Comparison of ENCODE assay signal across 8 mouse cellular contexts in the genomic region with DNA sequence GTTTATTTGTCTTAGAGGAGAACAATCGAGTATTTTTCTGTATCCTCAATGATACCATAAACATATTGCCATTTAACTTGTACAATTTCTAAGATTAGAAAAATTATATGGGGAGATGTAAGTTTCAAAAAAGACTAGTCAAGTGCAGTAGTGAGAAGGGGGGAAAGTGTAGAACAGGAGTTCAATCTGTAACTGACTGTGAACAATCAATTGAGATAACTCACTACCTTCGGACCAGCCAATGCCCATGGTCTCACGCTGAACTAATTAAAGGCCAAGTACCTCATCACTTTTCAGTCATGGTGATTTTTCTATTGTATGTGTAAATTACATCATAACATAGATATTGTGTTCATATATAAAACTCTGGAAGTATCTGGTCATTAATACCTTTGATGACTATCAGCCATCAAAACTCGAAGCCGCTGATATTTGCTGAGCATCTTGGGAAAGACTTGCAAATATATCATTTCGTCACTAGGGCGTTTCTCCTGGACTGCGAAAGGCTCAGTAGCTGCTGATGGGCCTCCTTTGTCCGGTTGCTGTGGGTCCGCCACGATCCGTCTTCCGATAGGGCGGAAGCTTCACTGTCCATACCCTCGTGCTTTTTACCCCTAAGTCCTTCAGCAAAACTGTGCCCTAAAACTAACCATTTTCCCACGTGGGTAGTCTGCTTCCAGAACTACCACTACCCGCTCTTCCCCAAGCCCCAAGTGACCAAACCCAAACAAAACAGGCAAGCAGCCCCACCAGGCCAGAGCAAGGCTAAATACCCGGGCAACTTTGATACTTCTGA. TPM values are rescaled to one million over a fixed set of nuclear protein-coding genes. Genes with fewer than 3 reads are reported as not detected.
A peak's percentile ranks its signal among the peaks of the same experiment; 100 is the strongest.
DNase-seq lines count a peak whose midpoint lies in the region; ATAC-seq and TF ChIP-seq lines count a peak whose summit lies in the region.

No protein-coding gene starts in this region.

- H3K4me1 ChIP-seq in forebrain, embryonic 11.5 days (replicated peaks; ENCODE audit: control insufficient read depth, insufficient read depth, low read length) = no peaks in the 10 kb centered on the region
- H3K4me1 ChIP-seq in heart, embryonic 16.5 days (ENCODE audit: control insufficient read depth, insufficient read depth, low read length) = peaks cover 5% of the 10 kb centered on the region; the same call in 1 of the 2 replicates
- H3K4me1 ChIP-seq in liver, embryonic 14.5 days (replicated peaks; ENCODE audit: control insufficient read depth in 2 of 2, insufficient read depth in 2 of 2, low read length in 1 of 2) = peaks cover 5 to 9% of the 10 kb centered on the region in 2 experiments
- H3K4me1 ChIP-seq in stomach, embryonic 15.5 days = 0 out of 2 replicates have a peak, but pooled peaks cover 3% of the 10 kb centered on the region

- H3K9me3 ChIP-seq in forebrain, embryonic 11.5 days (ENCODE audit: control insufficient read depth, low read length) = no peaks in the 10 kb centered on the region
- H3K9me3 ChIP-seq in heart, embryonic 16.5 days (replicated peaks; ENCODE audit: control insufficient read depth, low read length) = no peaks in the 10 kb centered on the region
- no peaks in the 10 kb centered on the region for H3K9me3 ChIP-seq in liver, embryonic 14.5 days (ENCODE audit: control insufficient read depth, low read length)
- H3K9me3 ChIP-seq in stomach, embryonic 15.5 days = no peaks in the 10 kb centered on the region

- peak overlapping the region; percentile 40 for H3K4me3 ChIP-seq in forebrain, embryonic 11.5 days (ENCODE audit: low read depth, low read length)
- peak overlapping the region; percentile 62 for H3K4me3 ChIP-seq in heart, embryonic 16.5 days (ENCODE audit: low read length)
- H3K4me3 ChIP-seq in liver, embryonic 14.5 days (ENCODE audit: insufficient read depth in 1 of 2, low read depth in 2 of 2, low read length in 2 of 2) = peak overlapping the region; percentile 62 to 79
- peak overlapping the region; percentile 52 for H3K4me3 ChIP-seq in stomach, embryonic 15.5 days (replicated peaks)

- no peaks in the 10 kb centered on the region for H3K27me3 ChIP-seq in forebrain, embryonic 11.5 days (ENCODE audit: control insufficient read depth, insufficient read depth, low read length)
- no peaks in the 10 kb centered on the region for H3K27me3 ChIP-seq in heart, embryonic 16.5 days (ENCODE audit: control insufficient read depth, insufficient read depth, low read length)
- no peaks in the 10 kb centered on the region for H3K27me3 ChIP-seq in liver, embryonic 14.5 days (ENCODE audit: control insufficient read depth, insufficient read depth, low read length)
- H3K27me3 ChIP-seq in stomach, embryonic 15.5 days (replicated peaks) = no peaks in the 10 kb centered on the region

- peak overlapping the region; percentile 55 for H3K4me2 ChIP-seq in forebrain, embryonic 11.5 days (ENCODE audit: low read depth, low read length, severe bottlenecking)
- peak overlapping the region; percentile 79 for H3K4me2 ChIP-seq in heart, embryonic 16.5 days (ENCODE audit: low read depth, low read length)
- peak overlapping the region; percentile 83 for H3K4me2 ChIP-seq in liver, embryonic 14.5 days (ENCODE audit: low read depth)
- H3K4me2 ChIP-seq in stomach, embryonic 15.5 days = peak overlapping the region; percentile 66

- peak overlapping the region; percentile 81 for H3K9ac ChIP-seq in forebrain, embryonic 11.5 days (ENCODE audit: low read length)
- H3K9ac ChIP-seq in heart, embryonic 16.5 days (ENCODE audit: low read length) = peak overlapping the region; percentile 77
- H3K9ac ChIP-seq in liver, embryonic 14.5 days (replicated peaks) = peak overlapping the region; percentile 79
- H3K9ac ChIP-seq in stomach, embryonic 15.5 days = peak overlapping the region; percentile 48

- peak; percentile 95 for ATAC-seq in forebrain, embryonic 11.5 days (replicated peaks; ENCODE audit: low FRiP score)
- peak; percentile 87 for ATAC-seq in heart, embryonic 16.5 days (replicated peaks; ENCODE audit: extremely low read depth, insufficient read depth, low FRiP score)
- peak; percentile 87 for ATAC-seq in liver, embryonic 14.5 days (ENCODE audit: insufficient read depth)
- ATAC-seq in stomach, embryonic 15.5 days (ENCODE audit: insufficient read depth, low FRiP score, low read depth) = peak; percentile 92

- WGBS in forebrain, embryonic 11.5 days = 2% methylated on average over 18 of the region's 18 CpGs
- 1% methylated on average over 18 of the region's 18 CpGs for WGBS in heart, embryonic 16.5 days
- under 1% methylated on average over 18 of the region's 18 CpGs for WGBS in liver, embryonic 14.5 days (ENCODE audit: insufficient replicate concordance)
- 1% methylated on average over 18 of the region's 18 CpGs for WGBS in stomach, embryonic 15.5 days

- peak; percentile 73 to 76 for DNase-seq in CD8-positive naive resting alpha-beta T cell, adult 2 months (ENCODE audit: low read depth in 2 of 2, low spot score in 2 of 2)
- peak; percentile 71 for DNase-seq in c-Kit-positive CD71-positive TER-119-negative erythroid progenitor cells, embryonic 14.5 days (ENCODE audit: low read depth)
- peak; percentile 86 for DNase-seq in forebrain, embryonic 11.5 days (ENCODE audit: low spot score)
- peak; percentile 83 to 92 for DNase-seq in kidney, postnatal 25 days
- DNase-seq in liver, embryonic 14.5 days (ENCODE audit: low read depth in 3 of 3, low spot score in 3 of 3) = peak; percentile 67 to 75 (median 68)
- DNase-seq in neural tube, embryonic 10.5 days (ENCODE audit: extremely low spot score, low spot score) = peak; percentile 74

- peak overlapping the region; percentile 90 for H3K27ac ChIP-seq in forebrain, embryonic 11.5 days (ENCODE audit: low read depth, low read length)
- peak overlapping the region; percentile 89 for H3K27ac ChIP-seq in heart, embryonic 16.5 days (ENCODE audit: low read length)
- H3K27ac ChIP-seq in liver, embryonic 14.5 days = peak overlapping the region; percentile 84
- peak overlapping the region; percentile 95 for H3K27ac ChIP-seq in stomach, embryonic 15.5 days

- no peak for TF ChIP-seq CTCF in liver, embryonic 14.5 days (IDR thresholded peaks at IDR 0.05; ENCODE audit: low read depth)

- H3K36me3 ChIP-seq in forebrain, embryonic 11.5 days (ENCODE audit: control insufficient read depth, insufficient read depth, low read length) = no peaks in the 10 kb centered on the region
- no peaks in the 10 kb centered on the region for H3K36me3 ChIP-seq in heart, embryonic 16.5 days (ENCODE audit: control insufficient read depth, insufficient read depth)
- H3K36me3 ChIP-seq in liver, embryonic 14.5 days (replicated peaks; ENCODE audit: control insufficient read depth, insufficient read depth, low read depth) = no peaks in the 10 kb centered on the region
- H3K36me3 ChIP-seq in stomach, embryonic 15.5 days = no peaks in the 10 kb centered on the region

- TF ChIP-seq EP300 in liver, embryonic 14.5 days (IDR thresholded peaks at IDR 0.05; ENCODE audit: low read depth) = no peak

RNA-seq across cellular contexts. Expression of a gene that starts 25.1 kb away (rescaled TPM):
- 252 and 255 TPM in 2 replicates for polyA plus RNA-seq in forebrain, embryonic 11.5 days (2014; fragmentation: Nextera tagmentation; extraction: Ambion mirVana)
- polyA plus RNA-seq in heart, embryonic 16.5 days (2015; fragmentation: Nextera tagmentation; extraction: Ambion mirVana) = 139 and 153 TPM in 2 replicates
- polyA plus RNA-seq in liver, embryonic 14.5 days (2012; rRNA removed) = 27.5 and 42.4 TPM in 2 replicates
- 86.1 and 90.4 TPM in 2 replicates for polyA plus RNA-seq in liver, embryonic 14.5 days (2014; fragmentation: Nextera tagmentation; extraction: Ambion mirVana)
- polyA plus RNA-seq in stomach, embryonic 15.5 days (2015; fragmentation: Nextera tagmentation; extraction: Ambion mirVana) = 280 and 318 TPM in 2 replicates

RNA-seq across cellular contexts. Expression of a gene that starts 42.5 kb away (rescaled TPM):
- 7.3 and 7.6 TPM in 2 replicates for polyA plus RNA-seq in forebrain, embryonic 11.5 days (2014; fragmentation: Nextera tagmentation; extraction: Ambion mirVana)
- 1.5 and 1.7 TPM in 2 replicates for polyA plus RNA-seq in heart, embryonic 16.5 days (2015; fragmentation: Nextera tagmentation; extraction: Ambion mirVana)
- 0.17 and 0.19 TPM in 2 replicates for polyA plus RNA-seq in liver, embryonic 14.5 days (2012; rRNA removed)
- 0.24 and 0.39 TPM in 2 replicates for polyA plus RNA-seq in liver, embryonic 14.5 days (2014; fragmentation: Nextera tagmentation; extraction: Ambion mirVana)
- polyA plus RNA-seq in stomach, embryonic 15.5 days (2015; fragmentation: Nextera tagmentation; extraction: Ambion mirVana) = 3.2 and 3.5 TPM in 2 replicates

RNA-seq across cellular contexts. Expression of a gene that starts 47.3 kb away (rescaled TPM):
- 9.2 and 11.3 TPM in 2 replicates for polyA plus RNA-seq in forebrain, embryonic 11.5 days (2014; fragmentation: Nextera tagmentation; extraction: Ambion mirVana)
- 4.7 and 4.9 TPM in 2 replicates for polyA plus RNA-seq in heart, embryonic 16.5 days (2015; fragmentation: Nextera tagmentation; extraction: Ambion mirVana)
- 1.4 and 1.7 TPM in 2 replicates for polyA plus RNA-seq in liver, embryonic 14.5 days (2012; rRNA removed)
- polyA plus RNA-seq in liver, embryonic 14.5 days (2014; fragmentation: Nextera tagmentation; extraction: Ambion mirVana) = 1.2 and 1.4 TPM in 2 replicates
- 9.0 and 9.2 TPM in 2 replicates for polyA plus RNA-seq in stomach, embryonic 15.5 days (2015; fragmentation: Nextera tagmentation; extraction: Ambion mirVana)

Comparison
In these comparisons a context has a peak if more than half of its experiments do, and no peak if none do; other contexts are left out.
1. Peak in every context shown above with its lines: DNase-seq, ATAC-seq, H3K4me3 ChIP-seq and H3K27ac ChIP-seq.